Mouse (Mus musculus) midbrain, embryonic 11.5 days (tissue): ENCODE measurements around the gene Mast4. TPM values are rescaled to one million over a fixed set of nuclear protein-coding genes. Genes with fewer than 3 reads are reported as not detected.

ENCODE experiments used
- ATAC-seq: fragments of 200-750 bp; cut with Nextera tagmentation; 2 replicates; pipeline ENCODE4 v1.8.0; 2017; ENCODE audit warnings: moderate TSS enrichment, moderate library complexity; ENCODE audit not compliant: low FRiP score
- DNase-seq: peaks from one replicate; pipeline ENCODE4 v3.0.0; 2015; ENCODE audit warnings: low spot score; ENCODE audit errors: missing footprints
- H3K27ac ChIP-seq: fragments of 300-500 bp; sonication (generic); 2 replicates; pipeline ENCODE4 v1.5.1; 2014; ENCODE audit warnings: low read depth, low read length
- H3K27me3 ChIP-seq: fragments of 300-500 bp; sonication (generic); 2 replicates; pipeline ENCODE4 v1.6.1; 2014; ENCODE audit warnings: mild to moderate bottlenecking, low read length, moderate library complexity, mixed read lengths; ENCODE audit not compliant: control insufficient read depth, insufficient read depth
- H3K36me3 ChIP-seq: fragments of 300-500 bp; sonication (generic); 2 replicates; pipeline ENCODE4 v1.6.1; 2014; ENCODE audit warnings: mild to moderate bottlenecking, low read length, moderate library complexity, mixed read lengths; ENCODE audit not compliant: control insufficient read depth, insufficient read depth
- H3K4me1 ChIP-seq: fragments of 300-500 bp; sonication (generic); 2 replicates; pipeline ENCODE4 v1.6.1; 2014; ENCODE audit warnings: low read length; ENCODE audit not compliant: control insufficient read depth, insufficient read depth
- H3K4me2 ChIP-seq: fragments of 300-500 bp; sonication (generic); 2 replicates; pipeline ENCODE4 v1.6.1; 2014; ENCODE audit warnings: mild to moderate bottlenecking, moderate library complexity
- H3K4me3 ChIP-seq: fragments of 300-500 bp; sonication (generic); 2 replicates; pipeline ENCODE4 v1.5.1; 2014; ENCODE audit warnings: low read depth, low read length
- H3K9ac ChIP-seq: fragments of 300-500 bp; sonication (generic); 2 replicates; pipeline ENCODE4 v1.6.1; 2014; ENCODE audit warnings: low read length
- H3K9me3 ChIP-seq: fragments of 300-500 bp; sonication (generic); 2 replicates; pipeline ENCODE4 v1.6.1; 2016; ENCODE audit warnings: low read length; ENCODE audit not compliant: control insufficient read depth
- WGBS: fragments of 180-500 bp; shearing (Covaris S2); extraction: QIAGEN DNeasy Blood & Tissue Kit; methylation state at CpG from one replicate; pipeline ENCODE4 v1.1.7; 2014; 5-methylcytosine and 5-hydroxymethylcytosine counted together
- polyA plus RNA-seq: library from polyadenylated mRNA; unstranded; fragments of >200 nt; fragmentation: Nextera tagmentation; extraction: Ambion mirVana; gene quantifications from 2 replicates; pipeline ENCODE4 v1.2.1, GENCODE M21; 2014

Mast4 gene
- polyA plus RNA-seq, 1 experiment from 2014 or later, result 20.4 TPM

DNA sequence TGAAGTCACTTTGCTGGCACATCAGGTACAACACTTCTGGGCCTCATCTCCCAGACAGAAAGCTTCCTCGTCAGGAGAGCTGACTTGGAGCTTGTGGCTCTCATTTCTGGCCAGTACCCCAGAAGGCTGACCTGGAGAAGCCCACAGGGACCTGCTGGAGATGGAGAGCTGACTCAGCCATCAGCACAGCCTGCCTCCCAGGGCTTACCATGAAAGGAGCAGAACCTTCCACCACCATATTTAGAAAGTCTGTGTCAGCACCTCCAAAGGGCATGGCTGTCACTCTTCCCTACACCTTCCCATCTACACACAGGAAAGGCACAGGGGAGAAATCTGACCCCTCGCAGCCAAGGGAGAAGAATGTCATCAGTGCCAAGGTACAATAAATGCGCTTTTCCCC lies 385.3 kb downstream of the Mast4 start:
- no peaks in the 10 kb centered on the region for H3K36me3 ChIP-seq
- no peak for DNase-seq
- H3K4me1 ChIP-seq, result peaks cover 5% of the 10 kb centered on the region
- H3K9me3 ChIP-seq, result no peaks in the 10 kb centered on the region
- no peak overlapping the region for H3K27ac ChIP-seq
- no peak for ATAC-seq
- H3K4me2 ChIP-seq, result no peak overlapping the region
- 89% methylated on average over 3 of the region's 3 CpGs for WGBS
- no peak overlapping the region for H3K4me3 ChIP-seq
- H3K9ac ChIP-seq, result no peak overlapping the region
- no peaks in the 10 kb centered on the region for H3K27me3 ChIP-seq

DNA sequence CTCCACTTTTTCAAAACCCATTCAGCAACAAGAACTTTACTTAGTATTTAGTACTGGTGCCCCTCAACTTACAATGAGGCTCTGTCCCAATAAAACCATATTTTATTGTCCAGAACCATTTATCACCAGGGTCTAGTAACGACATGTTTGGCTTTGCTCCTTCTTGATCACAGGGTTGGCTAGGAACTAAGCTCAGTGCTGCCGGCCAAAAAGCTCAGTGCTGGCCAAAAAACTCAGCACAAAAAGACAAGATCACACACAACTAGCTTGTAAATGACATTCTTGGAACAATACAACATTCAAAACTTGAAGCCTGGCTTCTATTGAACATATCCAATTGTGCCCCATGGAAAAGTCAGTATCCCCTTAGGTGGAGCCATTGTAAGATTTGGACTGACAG lies 386.8 kb downstream of the Mast4 start:
- Histone ChIP-seq H3K27me3 (no peaks in the 10 kb centered on the region), H3K27ac (no peak overlapping the region), H3K4me3 (no peak overlapping the region), H3K9ac (no peak overlapping the region), H3K9me3 (no peaks in the 10 kb centered on the region), H3K4me1 (peaks cover 5% of the 10 kb centered on the region), H3K4me2 (no peak overlapping the region), H3K36me3 (no peaks in the 10 kb centered on the region)
- no peak for ATAC-seq
- 87% methylated on average over 2 of the region's 2 CpGs for WGBS
- no peak for DNase-seq

DNA sequence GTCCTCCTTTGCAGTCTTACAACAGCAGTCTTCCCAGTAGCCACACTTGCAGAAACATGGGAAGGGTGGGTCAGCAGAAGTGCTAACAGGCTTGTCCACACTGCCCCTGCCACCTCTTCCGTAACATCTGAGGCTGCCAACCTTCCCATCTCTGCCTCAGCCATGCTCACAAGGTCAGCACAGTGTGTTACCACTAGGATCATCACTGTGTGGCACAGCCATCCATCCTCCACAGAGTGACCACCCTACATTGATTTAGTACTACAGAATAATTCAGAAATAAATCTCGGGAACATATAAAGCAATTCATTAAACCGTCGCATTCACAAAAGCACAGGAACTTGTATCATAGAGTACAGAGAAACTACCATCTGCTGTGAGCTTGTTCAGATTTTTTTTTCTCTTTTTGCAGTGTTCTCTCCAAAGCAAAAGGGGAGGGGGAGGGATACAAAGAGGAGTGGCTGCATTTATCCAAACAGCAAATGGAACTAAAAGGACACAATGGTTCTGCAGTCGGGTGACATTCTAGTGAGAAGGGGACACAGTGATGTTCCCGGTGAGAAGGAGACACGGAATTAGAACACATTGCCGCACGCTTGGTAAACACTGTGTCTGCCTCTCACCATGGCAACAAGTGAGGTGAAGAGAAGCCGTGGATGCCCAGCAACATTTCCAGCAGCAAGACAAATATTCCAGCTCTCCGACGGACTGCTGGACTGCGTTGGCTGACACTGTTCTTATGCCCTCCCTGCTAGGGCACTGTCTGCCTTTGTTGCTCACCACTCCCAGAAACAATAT lies 388.1 kb downstream of the Mast4 start:
- H3K36me3 ChIP-seq, result no peaks in the 10 kb centered on the region
- H3K27me3 ChIP-seq, result no peaks in the 10 kb centered on the region
- DNase-seq (no peak), ATAC-seq (peak; percentile 68; the same call in 1 of the 2 replicates)
- H3K4me2 ChIP-seq, result no peak overlapping the region
- WGBS, result 65% methylated on average over 13 of the region's 13 CpGs
- no peak overlapping the region for H3K27ac ChIP-seq
- H3K9me3 ChIP-seq, result no peaks in the 10 kb centered on the region
- no peak overlapping the region for H3K4me3 ChIP-seq
- H3K9ac ChIP-seq, result no peak overlapping the region
- peaks cover 5% of the 10 kb centered on the region for H3K4me1 ChIP-seq

DNA sequence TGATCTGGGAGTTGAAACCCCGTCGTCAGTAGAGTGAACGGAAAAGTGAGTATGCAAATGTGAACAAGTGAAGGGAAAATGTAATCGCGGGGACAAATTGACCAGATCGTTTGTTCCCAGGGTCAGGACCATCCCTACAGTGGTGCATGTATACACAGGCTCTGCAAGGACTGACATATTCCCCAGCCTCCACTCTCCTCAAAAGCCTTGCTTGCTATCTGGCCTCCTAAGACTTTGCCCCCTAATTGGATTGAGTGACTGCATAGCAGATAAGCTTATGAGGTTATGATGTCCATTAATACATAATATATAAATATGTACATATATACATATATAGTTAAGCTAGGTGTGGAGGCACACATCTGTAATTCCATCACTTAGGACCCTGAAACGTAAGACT lies 388.8 kb downstream of the Mast4 start:
- Histone ChIP-seq H3K9ac (no peak overlapping the region), H3K4me1 (peaks cover 5% of the 10 kb centered on the region), H3K27ac (no peak overlapping the region), H3K27me3 (no peaks in the 10 kb centered on the region), H3K9me3 (no peaks in the 10 kb centered on the region), H3K4me2 (no peak overlapping the region), H3K4me3 (no peak overlapping the region), H3K36me3 (no peaks in the 10 kb centered on the region)
- ATAC-seq (no peak), DNase-seq (no peak)
- 92% methylated on average over 7 of the region's 7 CpGs for WGBS

DNA sequence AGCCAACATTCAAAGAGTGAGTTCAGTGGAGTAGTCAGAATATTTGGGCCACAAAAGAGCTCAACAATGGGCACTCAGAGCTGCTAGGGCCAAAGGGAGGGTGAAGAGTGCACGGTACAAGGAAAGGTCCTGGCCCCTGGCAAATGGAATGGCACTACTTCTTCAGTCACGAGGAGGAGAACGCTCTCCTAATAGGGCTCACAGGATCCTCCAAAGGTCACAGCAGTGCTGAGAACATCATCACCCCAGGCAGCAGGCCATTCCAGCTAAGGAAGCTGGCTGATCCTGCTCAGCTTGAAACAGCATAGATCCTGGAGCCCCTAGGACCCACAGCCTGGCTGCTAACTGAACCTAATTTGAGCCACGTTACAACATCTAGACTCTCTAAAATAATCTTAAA lies 389.8 kb downstream of the Mast4 start:
- Histone ChIP-seq H3K9me3 (no peaks in the 10 kb centered on the region), H3K4me1 (no peaks in the 10 kb centered on the region), H3K9ac (no peak overlapping the region), H3K27me3 (no peaks in the 10 kb centered on the region), H3K27ac (no peak overlapping the region), H3K4me3 (no peak overlapping the region), H3K4me2 (no peak overlapping the region), H3K36me3 (no peaks in the 10 kb centered on the region)
- DNase-seq (no peak), ATAC-seq (no peak)
- 83% methylated on average over 4 of the region's 4 CpGs for WGBS

DNA sequence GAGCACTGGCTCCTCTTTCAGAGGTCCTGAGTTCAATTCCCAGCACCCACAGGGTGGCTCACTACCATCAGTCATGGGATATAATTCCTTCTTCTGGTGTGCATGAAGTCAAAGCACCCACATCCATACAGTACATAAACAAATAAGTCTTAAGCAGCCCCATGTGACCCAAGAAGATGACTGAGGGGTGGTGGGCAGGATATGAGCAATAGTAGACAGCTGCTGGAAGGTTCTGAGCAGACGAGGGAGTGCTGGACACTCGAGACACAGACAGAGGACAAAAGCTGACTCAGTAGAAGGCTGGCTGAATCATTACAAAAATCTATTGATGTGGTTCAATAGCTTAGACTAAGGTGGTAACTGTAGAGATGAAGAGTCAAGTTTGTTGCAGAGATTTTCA lies 391.7 kb downstream of the Mast4 start:
- WGBS, result 87% methylated on average over 2 of the region's 2 CpGs
- Histone ChIP-seq H3K4me2 (no peak overlapping the region), H3K27me3 (no peaks in the 10 kb centered on the region), H3K9me3 (no peaks in the 10 kb centered on the region), H3K4me3 (no peak overlapping the region), H3K27ac (no peak overlapping the region), H3K4me1 (no peaks in the 10 kb centered on the region), H3K36me3 (no peaks in the 10 kb centered on the region), H3K9ac (no peak overlapping the region)
- DNase-seq (no peak), ATAC-seq (no peak)

DNA sequence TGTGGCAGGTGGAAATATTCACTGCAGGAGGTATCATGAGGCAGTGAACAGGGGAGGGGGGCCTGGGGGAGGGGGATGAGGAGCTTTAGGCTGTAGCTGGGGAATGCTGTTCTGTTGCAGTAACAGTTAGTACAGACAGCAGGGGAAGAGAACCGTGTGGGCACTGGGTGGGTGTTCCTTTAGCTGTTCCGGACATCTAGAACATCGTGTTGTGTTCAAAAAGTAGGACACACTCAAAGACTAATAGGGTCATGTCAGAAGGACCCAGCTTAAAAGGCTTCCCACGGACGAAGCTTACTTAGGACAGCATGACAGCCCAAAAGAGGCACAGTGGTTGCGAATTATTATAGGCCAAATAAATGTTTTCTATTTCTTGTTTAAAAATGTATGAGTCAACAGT lies 393.8 kb downstream of the Mast4 start:
- DNase-seq (no peak), ATAC-seq (no peak)
- Histone ChIP-seq H3K9me3 (no peaks in the 10 kb centered on the region), H3K4me2 (no peak overlapping the region), H3K27ac (no peak overlapping the region), H3K9ac (no peak overlapping the region), H3K4me1 (no peaks in the 10 kb centered on the region), H3K27me3 (no peaks in the 10 kb centered on the region), H3K4me3 (no peak overlapping the region), H3K36me3 (no peaks in the 10 kb centered on the region)
- 92% methylated on average over 6 of the region's 6 CpGs for WGBS

DNA sequence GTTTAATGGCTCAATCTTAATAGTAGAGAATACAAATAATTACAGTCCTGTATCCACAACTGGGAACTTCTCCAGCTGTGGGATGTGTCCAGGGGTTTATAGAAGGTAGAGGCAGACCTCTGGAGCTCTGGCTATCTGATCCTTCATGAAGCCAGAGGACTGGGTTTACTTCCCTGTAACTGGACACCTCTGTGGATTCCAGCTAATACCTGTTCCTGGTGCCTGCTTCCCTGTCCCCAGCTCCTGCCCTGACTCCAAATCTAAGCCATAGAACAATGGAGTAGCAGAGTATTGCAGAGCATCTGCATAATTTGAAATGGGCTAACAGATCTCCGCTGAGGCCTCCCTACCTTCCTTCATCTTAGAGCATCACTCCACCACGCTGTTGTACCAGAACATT lies 398.1 kb downstream of the Mast4 start:
- Histone ChIP-seq H3K9ac (no peak overlapping the region), H3K27ac (no peak overlapping the region), H3K9me3 (no peaks in the 10 kb centered on the region), H3K36me3 (no peaks in the 10 kb centered on the region), H3K4me3 (no peak overlapping the region), H3K4me1 (no peaks in the 10 kb centered on the region), H3K27me3 (no peaks in the 10 kb centered on the region), H3K4me2 (no peak overlapping the region)
- 95% methylated on average over 2 of the region's 2 CpGs for WGBS
- DNase-seq, result no peak
- ATAC-seq, result no peak

DNA sequence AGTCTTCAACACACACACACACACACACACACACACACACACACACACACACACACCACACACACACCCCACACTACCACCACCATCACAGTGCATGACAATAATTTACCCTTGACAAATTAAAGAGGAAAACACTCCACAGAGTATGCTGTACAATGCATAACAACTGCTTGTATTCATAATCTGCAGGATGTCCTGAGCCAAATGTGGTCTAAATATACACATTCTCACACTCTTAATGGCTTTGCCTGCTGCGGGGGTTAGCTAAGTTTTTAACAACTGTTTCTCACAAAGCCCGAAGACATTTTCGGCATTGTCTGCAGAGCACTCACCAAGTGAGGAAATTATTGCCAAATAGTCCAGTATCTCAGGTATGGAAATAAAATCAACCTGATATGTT lies 398.5 kb downstream of the Mast4 start:
- Histone ChIP-seq H3K36me3 (no peaks in the 10 kb centered on the region), H3K9me3 (no peaks in the 10 kb centered on the region), H3K4me1 (no peaks in the 10 kb centered on the region), H3K9ac (no peak overlapping the region), H3K4me3 (no peak overlapping the region), H3K4me2 (no peak overlapping the region), H3K27me3 (no peaks in the 10 kb centered on the region), H3K27ac (no peak overlapping the region)
- ATAC-seq (no peak), DNase-seq (no peak)
- 92% methylated on average over 3 of the region's 3 CpGs for WGBS
